ENCODE assay signal across 17 mouse cellular contexts in the genomic region with DNA sequence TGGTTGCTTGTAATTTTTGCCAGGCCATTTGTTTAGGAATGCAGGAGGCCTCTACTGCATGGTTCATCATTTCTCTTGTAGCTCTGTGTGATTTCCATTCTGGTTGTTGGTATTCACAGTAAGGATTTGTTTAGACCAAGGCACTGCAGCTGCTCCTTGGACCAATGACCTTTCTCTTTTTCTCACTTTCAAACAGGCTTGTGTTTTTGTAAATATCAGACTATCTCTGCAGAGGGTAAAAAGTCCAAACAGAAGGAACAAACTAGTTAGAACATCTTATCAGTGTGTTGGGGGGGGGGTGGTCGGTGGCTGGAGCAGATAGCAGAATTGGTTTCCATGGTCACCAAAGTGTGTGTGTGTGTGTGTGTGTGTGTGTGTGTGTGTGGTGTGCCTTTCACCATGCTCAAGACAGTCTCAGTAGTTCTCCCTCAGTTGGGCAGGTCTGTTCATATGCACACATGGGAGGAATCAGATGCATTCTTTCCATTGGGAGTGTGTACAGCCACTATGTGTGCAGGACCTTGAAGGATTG.
DNase-seq lines count a peak whose midpoint lies in the region; ATAC-seq and TF ChIP-seq lines count a peak whose summit lies in the region.
"Had no signal": no experiment of that assay in that cellular context is flagged by ENCODE, and none has a peak within 500 bp of the region (broad histone marks: within the 10 kb centered on the region; RNA-seq: fewer than 3 reads in every experiment).

No protein-coding gene starts in this region.

- H3K4me3 ChIP-seq in gastrocnemius, adult 2 months = no peak overlapping the region
- H3K4me3 ChIP-seq in megakaryocyte, embryonic 14.5 days (replicated peaks) = peak overlapping the region; percentile 2
- no peak overlapping the region for H3K4me3 ChIP-seq in liver, postnatal 0 days (ENCODE audit: low read depth, low read length)
- H3K4me3 ChIP-seq: hindbrain, embryonic 13.5 days; liver, embryonic 15.5 days had no signal

- no peak overlapping the region for H3K4me2 ChIP-seq in liver, postnatal 0 days (ENCODE audit: low read depth, low read length)
- H3K4me2 ChIP-seq: hindbrain, embryonic 13.5 days; liver, embryonic 15.5 days had no signal

- no peak for DNase-seq in gastrocnemius, adult 2 months
- DNase-seq in gastrocnemius, postnatal 4 days (ENCODE audit: low spot score in 2 of 2) = no peak
- DNase-seq in liver, postnatal 0 days = no peak
- no peak for DNase-seq in thymus, postnatal 25 days
- no peak for DNase-seq in heart, adult 18-20 months
- no peak for DNase-seq in adrenal gland, postnatal 14 days
- DNase-seq: cerebellum, postnatal 10 days; gastrocnemius, postnatal 14 days; heart, postnatal 14 days; kidney, postnatal 10 days; thymus, adult 18-20 months had no signal

- no peak for TF ChIP-seq CTCF in gastrocnemius, adult 2 months (IDR thresholded peaks at IDR 0.05)
- TF ChIP-seq CTCF in liver, postnatal 0 days (IDR thresholded peaks at IDR 0.05; ENCODE audit: low read depth) = no peak

- no peak for ATAC-seq in megakaryocyte, adult 5-6 weeks (ENCODE audit: poor library complexity, severe bottlenecking)
- ATAC-seq in liver, postnatal 0 days = no peak
- ATAC-seq: CD4-positive, CD25-positive, alpha-beta regulatory T cell, adult 4 months had no signal

- H3K4me1 ChIP-seq in megakaryocyte, embryonic 14.5 days = peaks cover 76% of the 10 kb centered on the region
- H3K4me1 ChIP-seq in liver, postnatal 0 days (ENCODE audit: insufficient read depth) = peaks cover 14% of the 10 kb centered on the region; the same call in 1 of the 2 replicates
- H3K4me1 ChIP-seq: hindbrain, embryonic 13.5 days had no signal

- no peak for TF ChIP-seq EP300 in liver, postnatal 0 days (IDR thresholded peaks at IDR 0.05; ENCODE audit: low read depth)

- no peak overlapping the region for H3K9ac ChIP-seq in liver, postnatal 0 days (replicated peaks)
- H3K9ac ChIP-seq: hindbrain, embryonic 13.5 days; liver, embryonic 15.5 days had no signal

- H3K27me3 ChIP-seq in megakaryocyte, embryonic 14.5 days (replicated peaks) = no peaks in the 10 kb centered on the region
- no peaks in the 10 kb centered on the region for H3K27me3 ChIP-seq in liver, postnatal 0 days (ENCODE audit: insufficient read depth, low read length)
- H3K27me3 ChIP-seq: hindbrain, embryonic 13.5 days; liver, embryonic 15.5 days had no signal

- H3K9me3 ChIP-seq in megakaryocyte, embryonic 14.5 days = no peaks in the 10 kb centered on the region
- H3K9me3 ChIP-seq in liver, postnatal 0 days (ENCODE audit: low read length) = no peaks in the 10 kb centered on the region
- H3K9me3 ChIP-seq: G1E; hindbrain, embryonic 13.5 days; liver, embryonic 15.5 days had no signal

- peak overlapping the region; percentile 71; the same call in 1 of the 2 replicates for H3K27ac ChIP-seq in gastrocnemius, adult 2 months
- H3K27ac ChIP-seq in liver, postnatal 0 days (ENCODE audit: low read depth) = 0 out of 2 replicates have a peak overlapping the region, but pooled peaks have one; percentile 39
- H3K27ac ChIP-seq: hindbrain, embryonic 13.5 days; liver, embryonic 15.5 days had no signal

- peaks cover 91% of the 10 kb centered on the region for H3K36me3 ChIP-seq in megakaryocyte, embryonic 14.5 days (replicated peaks; ENCODE audit: low read length)
- H3K36me3 ChIP-seq in liver, postnatal 0 days (replicated peaks; ENCODE audit: insufficient read depth, low read length) = peaks cover 30% of the 10 kb centered on the region

- 22% methylated on average over 1 of the region's 1 CpGs for WGBS in liver, postnatal 0 days (ENCODE audit: insufficient replicate concordance)

- intact Hi-C loops in gastrocnemius, adult 2 months (cut with DNase I) = loop anchor here (5.0 kb wide), 1 partner anchor 41 kb away; no protein-coding TSS in a partner anchor
